Mouse (Mus musculus) left cerebral cortex, adult 2 months (tissue): ENCODE data around the gene Trappc3. TPM values are rescaled to one million over a fixed set of nuclear protein-coding genes. Genes with fewer than 3 reads are reported as not detected.

Experiments
- DNase-seq, 2 experiments: peaks; one replicate each; pipeline ENCODE4 v3.0.0; 2021 to 2022; ENCODE audit warnings: low spot score in 2 of 2, mixed read lengths in 1 of 2; ENCODE audit errors: extremely low spot score in 1 of 2
- H3K27ac ChIP-seq: fragments of 200-600 bp; 2 replicates; pipeline ENCODE4 v1.8.1; 2022
- H3K4me3 ChIP-seq: fragments of 200-600 bp; 2 replicates; pipeline ENCODE4 v1.8.1; 2022
- CTCF ChIP-seq: fragments of 200-600 bp; IDR thresholded peaks from 2 replicates; pipeline ENCODE4 v1.8.1; 2022; ENCODE audit warnings: antibody characterized with exemption, mild to moderate bottlenecking, moderate library complexity
- intact Hi-C: fragments of 180-260 bp; cut with DNase I; formaldehyde crosslinking; loops from one replicate; pipeline ENCODE4 v1.15.1; 2025
- total RNA-seq, 2 experiments: library from RNA; stranded (reverse); gene quantifications; 2 replicates each; pipeline ENCODE4 v1.2.3; 2021

Gene Trappc3
- total RNA-seq, 2 experiments from 2014 or later: 77.0 to 87.5 TPM

- intact Hi-C loops: loop anchor here (5.0 kb wide), 1 partner anchor 220 kb away; no protein-coding TSS in a partner anchor
- no peak for DNase-seq
- no peak for TF ChIP-seq CTCF
- H3K27ac ChIP-seq: no peak overlapping the region
- no peak overlapping the region for H3K4me3 ChIP-seq
Measured at GRCm38 (mm10) chr4:126306827-126307226, 44.7 kb downstream of the Trappc3 start.

DNA sequence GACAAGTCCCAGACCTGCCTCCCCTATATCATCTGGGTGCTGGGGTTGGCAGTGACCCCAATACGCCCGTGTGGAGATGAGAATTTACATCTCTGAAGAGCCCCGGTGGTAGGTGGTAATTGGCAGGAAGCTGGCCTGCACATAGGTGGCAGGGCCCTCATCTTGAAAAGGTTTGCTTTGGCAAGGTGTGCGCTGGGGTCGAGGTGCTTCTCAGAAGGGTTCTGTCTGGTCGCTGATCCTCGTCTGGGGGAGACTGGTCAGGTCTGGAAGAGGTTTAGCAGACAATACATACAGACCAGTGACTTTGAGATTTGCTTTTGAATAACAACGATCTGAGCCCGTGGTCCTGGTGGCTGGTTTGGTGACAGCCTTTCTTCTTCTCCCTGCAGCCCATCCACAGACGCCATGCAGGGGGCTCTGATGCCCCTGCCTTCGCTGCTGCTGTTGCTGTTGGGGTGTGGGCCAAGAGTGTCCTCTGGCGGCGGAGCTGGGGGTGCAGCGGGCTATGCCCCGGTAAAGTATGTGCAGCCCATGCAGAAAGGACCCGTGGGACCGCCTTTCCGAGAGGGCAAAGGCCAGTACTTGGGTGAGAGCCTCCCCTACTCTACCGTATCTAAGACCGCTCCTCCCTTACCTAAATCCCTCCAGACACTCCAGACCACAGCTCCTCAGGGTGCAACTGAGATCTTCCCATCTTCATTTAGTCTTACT, 47.2 kb downstream of the Trappc3 start:
- intact Hi-C loops: loop anchor here (2.0 to 5.0 kb wide), 2 partner anchors 83 to 222 kb away; no protein-coding TSS in a partner anchor
- no peak overlapping the region for H3K27ac ChIP-seq
- no peak; the same call in 1 of the 2 replicates for TF ChIP-seq CTCF
- no peak for DNase-seq
- peak overlapping the region; percentile 18; the same call in 1 of the 2 replicates for H3K4me3 ChIP-seq

DNA sequence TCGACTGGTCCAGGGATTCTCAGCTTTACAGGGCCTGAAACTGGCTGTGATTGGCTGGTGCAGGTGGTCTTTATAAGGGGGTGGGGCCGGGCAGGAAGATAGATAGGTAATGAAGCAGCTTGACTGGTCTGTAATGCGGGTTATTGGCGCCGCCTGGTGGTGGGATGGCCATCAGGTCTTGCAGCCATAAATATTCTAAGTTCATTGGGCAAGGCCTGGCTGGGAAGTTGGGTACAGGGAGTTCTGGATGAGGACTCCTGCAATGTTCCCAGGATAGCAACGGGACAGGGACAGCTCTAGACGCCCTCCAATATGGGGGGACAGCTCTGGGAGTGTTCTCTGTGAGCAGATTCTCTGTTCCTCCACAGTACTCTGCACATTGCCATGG, 47.8 kb downstream of the Trappc3 start:
- peak; percentile 66 for TF ChIP-seq CTCF

DNA sequence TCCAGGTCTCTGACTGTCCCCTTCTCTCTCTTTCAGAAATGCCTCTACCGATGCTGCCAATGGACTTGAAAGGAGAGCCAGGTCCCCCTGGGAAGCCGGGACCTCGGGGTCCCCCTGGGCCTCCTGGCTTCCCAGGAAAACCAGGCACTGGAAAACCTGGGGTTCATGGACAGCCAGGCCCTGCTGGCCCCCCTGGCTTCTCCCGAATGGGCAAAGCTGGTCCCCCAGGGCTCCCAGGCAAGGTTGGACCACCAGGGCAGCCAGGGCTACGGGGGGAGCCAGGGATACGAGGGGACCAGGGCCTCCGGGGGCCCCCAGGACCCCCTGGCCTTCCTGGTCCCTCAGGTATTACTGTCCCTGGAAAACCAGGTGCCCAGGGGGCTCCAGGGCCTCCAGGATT, 48.2 kb downstream of the Trappc3 start:
- no peak for DNase-seq
- no peak overlapping the region for H3K27ac ChIP-seq
- no peak overlapping the region for H3K4me3 ChIP-seq
- intact Hi-C loops: loop anchor here (2.0 kb wide), 1 partner anchor 32 kb away; no protein-coding TSS in a partner anchor
- no peak for TF ChIP-seq CTCF

More for the DNA sequence above, 47.8 kb downstream of the Trappc3 start:
- intact Hi-C loops: loop anchor here (2.0 to 5.0 kb wide), 3 partner anchors 31 to 223 kb away; no protein-coding TSS in a partner anchor
- DNase-seq: peak; percentile 77 to 83
- H3K4me3 ChIP-seq: peak overlapping the region; percentile 18; the same call in 1 of the 2 replicates
- no peak overlapping the region for H3K27ac ChIP-seq

DNA sequence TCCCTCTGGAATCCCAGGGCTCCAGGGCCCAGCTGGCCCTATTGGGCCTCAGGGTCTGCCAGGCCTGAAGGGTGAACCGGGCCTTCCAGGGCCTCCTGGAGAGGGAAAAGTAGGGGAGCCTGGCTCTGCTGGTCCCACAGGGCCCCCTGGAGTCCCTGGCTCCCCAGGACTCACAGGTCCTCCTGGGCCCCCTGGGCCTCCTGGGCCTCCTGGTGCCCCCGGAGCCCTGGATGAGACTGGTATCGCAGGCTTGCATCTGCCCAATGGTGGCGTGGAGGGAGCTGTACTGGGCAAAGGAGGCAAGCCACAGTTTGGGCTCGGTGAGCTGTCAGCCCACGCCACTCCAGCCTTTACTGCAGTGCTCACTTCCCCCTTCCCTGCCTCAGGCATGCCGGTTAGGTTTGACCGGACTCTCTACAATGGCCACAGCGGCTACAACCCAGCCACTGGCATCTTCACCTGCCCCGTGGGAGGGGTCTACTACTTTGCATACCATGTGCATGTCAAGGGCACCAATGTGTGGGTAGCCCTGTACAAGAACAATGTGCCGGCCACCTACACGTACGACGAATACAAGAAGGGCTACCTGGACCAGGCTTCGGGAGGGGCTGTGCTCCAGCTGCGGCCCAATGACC, 49.6 kb downstream of the Trappc3 start:
- no peak overlapping the region for H3K4me3 ChIP-seq
- intact Hi-C loops: loop anchor here (2.0 kb wide), 1 partner anchor 33 kb away; no protein-coding TSS in a partner anchor
- no peak overlapping the region for H3K27ac ChIP-seq
- no peak for TF ChIP-seq CTCF
- DNase-seq: no peak

- intact Hi-C loops: no loop called here
- DNase-seq: no peak
Measured at GRCm38 (mm10) chr4:126313202-126313601, 51.1 kb downstream of the Trappc3 start.

GRCm38 (mm10) chr4:126314393-126314792, 52.3 kb downstream of the Trappc3 start:
- intact Hi-C loops: no loop called here
- no peak for TF ChIP-seq CTCF
- no peak overlapping the region for H3K4me3 ChIP-seq
- no peak for DNase-seq
- H3K27ac ChIP-seq: no peak overlapping the region

More at GRCm38 (mm10) chr4:126313202-126313601, 51.1 kb downstream of the Trappc3 start:
- TF ChIP-seq CTCF: no peak
- Histone ChIP-seq H3K27ac (no peak overlapping the region), H3K4me3 (no peak overlapping the region)

DNA sequence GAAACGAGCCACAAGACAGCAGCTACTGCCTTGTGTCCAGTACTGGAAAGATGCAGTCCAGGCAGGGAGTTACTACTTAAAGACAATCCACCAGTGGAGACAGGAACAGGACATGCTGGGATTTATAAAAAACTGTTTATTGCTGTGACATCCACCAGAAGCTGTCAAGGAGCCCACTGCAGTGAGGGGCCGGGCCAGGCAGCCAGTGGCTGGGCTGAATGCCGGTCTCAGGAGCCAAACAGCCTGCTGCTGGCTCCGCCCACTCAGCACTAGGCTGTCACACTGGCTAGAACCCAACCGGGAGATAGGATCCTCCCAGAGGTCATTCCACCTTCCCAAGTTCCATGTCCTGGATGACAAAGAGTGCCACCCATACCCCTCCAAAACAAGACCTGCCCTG, 53.8 kb downstream of the Trappc3 start:
- H3K4me3 ChIP-seq: no peak overlapping the region
- intact Hi-C loops: no loop called here
- no peak overlapping the region for H3K27ac ChIP-seq
- DNase-seq: no peak
- no peak for TF ChIP-seq CTCF

- no peak for TF ChIP-seq CTCF
- no peak for DNase-seq
- Histone ChIP-seq H3K4me3 (no peak overlapping the region), H3K27ac (no peak overlapping the region)
- intact Hi-C loops: no loop called here
Measured at GRCm38 (mm10) chr4:126316443-126317040, 54.4 kb downstream of the Trappc3 start.

DNA sequence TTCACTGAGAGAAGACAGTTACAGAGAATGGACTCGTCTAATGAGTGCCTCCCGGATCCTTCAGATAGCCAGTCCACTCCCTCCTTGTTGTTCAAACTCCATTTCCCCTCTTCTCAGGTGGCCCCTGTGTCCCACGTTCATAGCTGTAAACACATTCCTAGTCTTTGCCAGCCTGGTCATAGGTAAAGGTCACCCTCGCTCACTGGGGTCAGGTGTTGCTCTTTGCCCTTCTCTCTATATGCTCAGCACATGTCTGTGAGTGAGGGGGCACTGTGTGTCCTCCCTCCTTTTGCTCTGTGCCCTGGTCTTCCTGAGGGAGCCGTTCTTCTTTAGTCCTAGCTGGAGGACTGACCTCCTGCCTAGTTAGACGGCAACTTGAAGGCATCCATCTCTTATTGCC, 57.7 kb downstream of the Trappc3 start:
- DNase-seq: no peak
- TF ChIP-seq CTCF: no peak
- intact Hi-C loops: no loop called here
- H3K4me3 ChIP-seq: no peak overlapping the region
- H3K27ac ChIP-seq: no peak overlapping the region

DNA sequence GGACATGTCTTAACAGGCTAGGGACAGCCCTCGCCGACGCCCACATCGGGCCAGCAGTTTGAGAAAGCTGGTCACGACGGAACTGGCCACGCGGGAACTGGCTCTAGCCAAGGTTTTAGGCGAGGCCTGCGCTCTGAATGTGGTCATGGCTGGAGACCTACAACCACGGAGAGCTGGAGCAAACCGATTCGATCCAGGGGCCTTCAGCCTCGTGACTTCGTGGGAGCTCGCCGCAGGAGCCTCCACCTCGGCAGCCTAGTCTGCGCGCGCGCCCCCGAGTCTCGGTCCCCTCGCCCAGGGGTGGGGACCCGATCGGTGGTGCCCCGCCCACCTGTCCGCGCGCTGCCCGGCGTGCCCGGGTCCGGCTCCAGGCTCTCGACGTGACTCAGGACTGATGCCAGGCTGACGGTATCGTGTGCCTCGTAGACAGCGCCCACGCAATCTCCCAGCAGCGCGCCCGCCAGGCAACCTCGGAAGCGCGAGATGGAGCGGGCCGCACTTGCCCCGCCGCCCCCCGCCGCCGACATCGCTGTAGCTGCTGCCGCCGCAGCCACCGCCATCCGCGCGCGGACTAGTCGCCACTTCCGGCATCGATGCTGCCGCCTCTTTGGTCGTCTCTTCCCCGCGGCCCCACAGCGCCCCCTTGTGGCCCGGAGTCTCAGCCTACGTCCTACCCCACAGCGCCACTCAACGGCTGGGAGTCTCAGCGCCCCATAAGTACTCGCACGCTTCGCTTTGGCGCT, 59.2 kb downstream of the Trappc3 start, which contains the start of gene Adprhl2:
TSS of gene Adprhl2 (minus strand) at position 593 of the 743 bp plus-strand sequence.
- DNase-seq: peak; percentile 98 to 100
- Histone ChIP-seq H3K4me3 (peak within 1 kb of the TSS; percentile 95), H3K27ac (peak within 1 kb of the TSS; percentile 85)
- peak; percentile 100 for TF ChIP-seq CTCF
- intact Hi-C loops: no loop called here
